Mouse (Mus musculus) brain, embryonic 14.5 days (tissue): ENCODE data around the gene Adcy2.

Source experiments
- CTCF ChIP-seq: fragments of 200-500 bp; IDR thresholded peaks from 2 replicates; pipeline ENCODE4 v1.5.1; 2012; ENCODE audit warnings: inconsistent platforms, mild to moderate bottlenecking, moderate library complexity, borderline replicate concordance; ENCODE audit not compliant: insufficient read depth, insufficient read length; ENCODE audit errors: extremely low read depth
- POLR2A ChIP-seq: fragments of 200-500 bp; IDR thresholded peaks from 2 replicates; pipeline ENCODE4 v1.6.1; 2012; ENCODE audit warnings: mild to moderate bottlenecking, inconsistent platforms, borderline replicate concordance; ENCODE audit not compliant: poor library complexity, insufficient read depth, insufficient read length, severe bottlenecking; ENCODE audit errors: extremely low read depth

DNA sequence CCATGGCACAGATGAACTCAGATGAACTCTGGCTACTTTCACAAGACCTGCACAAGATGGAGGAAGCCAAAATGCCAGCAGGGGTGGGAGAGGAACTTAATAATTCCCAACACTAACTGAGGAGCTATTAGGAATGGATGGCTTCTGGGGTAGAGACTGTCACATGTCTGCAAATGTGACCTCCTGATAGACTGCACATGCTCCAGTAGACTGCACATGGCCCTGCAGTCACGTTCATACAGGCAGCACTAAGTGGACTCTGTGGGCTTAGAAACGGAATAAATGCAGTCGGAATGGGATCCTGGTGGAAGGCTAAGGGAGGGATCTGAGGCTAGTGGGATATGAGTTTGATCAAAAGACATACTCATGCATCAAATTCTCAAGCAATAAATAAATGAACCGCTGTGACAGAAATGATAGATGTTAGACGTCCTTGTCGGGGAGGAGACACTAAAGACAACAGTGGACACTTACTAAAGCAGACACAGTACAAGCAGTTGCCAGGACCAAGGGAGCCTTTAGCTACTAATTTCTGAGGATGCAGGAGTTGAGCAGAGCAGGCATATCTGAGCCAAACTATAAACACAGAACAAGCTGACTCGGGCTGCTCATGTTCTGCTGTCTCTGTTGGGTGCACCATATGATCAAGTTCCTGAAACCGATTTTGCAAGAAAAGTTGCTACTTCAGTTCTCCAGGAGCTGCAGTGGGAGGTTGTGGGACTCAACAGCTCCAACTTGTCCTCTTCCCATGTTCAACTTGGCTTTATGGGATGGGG is 211.9 kb downstream of the Adcy2 start:
- TF ChIP-seq CTCF = no peak
- no peak for TF ChIP-seq POLR2A
